Mouse (Mus musculus): ENCODE data around the gene Dqx1. TPM values are rescaled to one million over a fixed set of nuclear protein-coding genes. Genes with fewer than 3 reads are reported as not detected.

The Dqx1 gene
- polyA plus RNA-seq, 1 experiment from 2014 or later, result 0.30 TPM

DNA sequence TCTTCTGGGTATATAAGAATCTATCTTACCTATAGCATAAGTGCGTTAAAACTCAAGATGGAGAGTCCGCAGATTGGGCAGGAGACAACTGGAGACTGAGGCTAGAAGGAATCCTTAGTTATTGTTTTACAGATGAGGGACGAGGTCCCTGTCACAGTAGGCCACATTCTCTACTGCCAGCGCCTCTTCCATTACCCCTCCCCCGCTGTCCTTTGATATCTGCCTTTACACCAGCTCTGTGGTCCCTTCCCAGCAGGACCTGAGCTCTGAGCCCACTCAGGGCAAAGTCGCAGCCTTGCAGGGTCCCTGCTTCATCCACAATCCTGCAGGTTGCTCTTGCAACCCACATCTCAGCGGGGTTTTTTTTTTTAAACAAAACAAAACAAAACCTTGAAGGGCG lies 10.6 kb downstream of the Dqx1 start:
- WGBS, result 1% methylated on average over 8 of the region's 8 CpGs
- no peak for ATAC-seq
- no peak overlapping the region for H3K4me3 ChIP-seq (replicated peaks; ENCODE audit: low read length)
- no peak overlapping the region for H3K4me2 ChIP-seq (ENCODE audit: low read length)
- peaks cover 18% of the 10 kb centered on the region for H3K4me1 ChIP-seq (replicated peaks; ENCODE audit: control insufficient read depth, insufficient read depth, low read length)
- H3K9ac ChIP-seq (replicated peaks; ENCODE audit: low read depth, low read length), result no peak overlapping the region
- no peaks in the 10 kb centered on the region for H3K36me3 ChIP-seq (ENCODE audit: control insufficient read depth, insufficient read depth)
- no peak overlapping the region for H3K27ac ChIP-seq (ENCODE audit: low read length)
- no peaks in the 10 kb centered on the region for H3K9me3 ChIP-seq (ENCODE audit: control insufficient read depth, low read length)
- H3K27me3 ChIP-seq (replicated peaks; ENCODE audit: control insufficient read depth, insufficient read depth, low read length), result peaks cover 81% of the 10 kb centered on the region

- no peak for ATAC-seq
- under 1% methylated on average over 74 of the region's 81 CpGs for WGBS
These were observed 11.3 kb downstream of the Dqx1 start for GRCm38 (mm10) chr6:83068706-83069487.

GRCm38 (mm10) chr6:83069488-83070246 lies 12.0 kb downstream of the Dqx1 start:
- H3K27ac ChIP-seq (ENCODE audit: low read length), result no peak overlapping the region
- H3K9ac ChIP-seq (replicated peaks; ENCODE audit: low read depth, low read length), result no peak overlapping the region
- peaks cover 18% of the 10 kb centered on the region for H3K4me1 ChIP-seq (replicated peaks; ENCODE audit: control insufficient read depth, insufficient read depth, low read length)
- H3K27me3 ChIP-seq (replicated peaks; ENCODE audit: control insufficient read depth, insufficient read depth, low read length), result peaks cover 79% of the 10 kb centered on the region
- H3K9me3 ChIP-seq (ENCODE audit: control insufficient read depth, low read length), result no peaks in the 10 kb centered on the region
- H3K4me2 ChIP-seq (ENCODE audit: low read length), result no peak overlapping the region
- no peaks in the 10 kb centered on the region for H3K36me3 ChIP-seq (ENCODE audit: control insufficient read depth, insufficient read depth)
- no peak overlapping the region for H3K4me3 ChIP-seq (replicated peaks; ENCODE audit: low read length)
- peak; percentile 29 for ATAC-seq
- WGBS, result 1% methylated on average over 67 of the region's 69 CpGs

More at GRCm38 (mm10) chr6:83068706-83069487, 11.3 kb downstream of the Dqx1 start:
- Histone ChIP-seq H3K4me3 (replicated peaks; ENCODE audit: low read length) (no peak overlapping the region), H3K9me3 (ENCODE audit: control insufficient read depth, low read length) (no peaks in the 10 kb centered on the region), H3K9ac (replicated peaks; ENCODE audit: low read depth, low read length) (no peak overlapping the region), H3K27ac (ENCODE audit: low read length) (no peak overlapping the region), H3K4me1 (replicated peaks; ENCODE audit: control insufficient read depth, insufficient read depth, low read length) (peaks cover 18% of the 10 kb centered on the region), H3K27me3 (replicated peaks; ENCODE audit: control insufficient read depth, insufficient read depth, low read length) (peaks cover 80% of the 10 kb centered on the region), H3K36me3 (ENCODE audit: control insufficient read depth, insufficient read depth) (no peaks in the 10 kb centered on the region), H3K4me2 (ENCODE audit: low read length) (no peak overlapping the region)

DNA sequence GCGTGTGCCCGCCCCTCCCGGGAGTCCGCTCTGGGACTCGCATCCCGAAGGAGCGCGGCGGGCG lies 12.4 kb downstream of the Dqx1 start, which contains the start of gene Tlx2:
TSS of gene Tlx2 (minus strand) at position 47 of the 64 bp plus-strand sequence.
- no peak within 1 kb of the TSS for H3K9ac ChIP-seq (replicated peaks; ENCODE audit: low read depth, low read length)
- H3K4me1 ChIP-seq (replicated peaks; ENCODE audit: control insufficient read depth, insufficient read depth, low read length), result peaks cover 18% of the 10 kb centered on the region
- H3K27me3 ChIP-seq (replicated peaks; ENCODE audit: control insufficient read depth, insufficient read depth, low read length), result peaks cover 79% of the 10 kb centered on the region
- no peaks in the 10 kb centered on the region for H3K9me3 ChIP-seq (ENCODE audit: control insufficient read depth, low read length)
- WGBS, result 0% methylated on average over 8 of the region's 10 CpGs
- H3K4me2 ChIP-seq (ENCODE audit: low read length), result no peak within 1 kb of the TSS
- no peak for ATAC-seq
- H3K36me3 ChIP-seq (ENCODE audit: control insufficient read depth, insufficient read depth), result no peaks in the 10 kb centered on the region
- H3K4me3 ChIP-seq (replicated peaks; ENCODE audit: low read length), result no peak within 1 kb of the TSS
- no peak within 1 kb of the TSS for H3K27ac ChIP-seq (ENCODE audit: low read length)

DNA sequence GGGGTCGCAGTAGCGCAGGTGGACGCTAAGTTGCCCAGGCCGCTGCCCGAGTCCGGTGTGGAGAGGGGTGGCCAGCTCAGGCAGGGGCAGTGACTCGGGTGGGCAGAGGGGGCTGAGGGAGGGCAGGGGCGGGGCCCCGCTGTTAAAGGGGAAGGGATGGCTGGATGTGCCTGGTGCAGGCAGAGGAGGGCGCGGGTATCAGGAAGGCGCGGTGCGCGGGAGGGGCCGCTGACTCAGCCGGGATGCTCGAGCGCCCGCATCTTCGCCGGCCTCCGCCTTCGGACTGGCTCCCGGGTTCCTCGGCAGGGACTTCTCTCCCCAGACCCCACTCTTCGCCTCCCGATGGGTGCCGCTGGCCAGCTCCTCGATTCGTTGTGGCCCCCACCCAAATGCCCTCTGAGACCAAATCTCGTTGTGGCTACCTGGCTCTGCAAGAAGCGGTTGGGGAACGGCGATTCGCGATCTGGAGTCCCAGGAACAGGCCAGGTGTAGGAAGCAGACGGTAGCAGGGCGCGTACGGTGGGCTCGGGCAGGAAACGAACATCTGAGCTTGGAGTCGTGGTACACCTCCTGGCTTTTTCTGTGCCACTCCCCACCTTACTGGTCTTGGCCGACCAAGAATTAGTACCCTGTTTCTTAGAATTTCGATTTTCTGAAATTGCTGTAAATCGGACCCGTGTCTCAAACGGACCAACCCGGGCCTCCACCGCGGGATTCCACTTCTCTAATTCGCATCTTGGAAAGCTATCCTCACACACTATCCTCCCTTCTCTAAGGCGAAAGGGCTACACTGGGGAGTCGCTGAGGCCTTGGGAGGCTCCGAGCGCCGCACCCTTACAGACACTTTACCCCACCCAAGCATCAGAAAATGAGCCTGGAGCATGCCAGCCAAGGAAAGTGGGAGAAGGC lies 12.9 kb downstream of the Dqx1 start:
- Histone ChIP-seq H3K9me3 (ENCODE audit: control insufficient read depth, low read length) (no peaks in the 10 kb centered on the region), H3K4me2 (ENCODE audit: low read length) (no peak overlapping the region), H3K36me3 (ENCODE audit: control insufficient read depth, insufficient read depth) (no peaks in the 10 kb centered on the region), H3K27me3 (replicated peaks; ENCODE audit: control insufficient read depth, insufficient read depth, low read length) (peaks cover 80% of the 10 kb centered on the region), H3K4me3 (replicated peaks; ENCODE audit: low read length) (no peak overlapping the region), H3K27ac (ENCODE audit: low read length) (no peak overlapping the region), H3K4me1 (replicated peaks; ENCODE audit: control insufficient read depth, insufficient read depth, low read length) (peaks cover 18% of the 10 kb centered on the region), H3K9ac (replicated peaks; ENCODE audit: low read depth, low read length) (no peak overlapping the region)
- no peak for ATAC-seq
- WGBS, result under 1% methylated on average over 51 of the region's 58 CpGs

GRCm38 (mm10) chr6:83071220-83071619 lies 13.6 kb downstream of the Dqx1 start:
- Histone ChIP-seq H3K4me1 (replicated peaks; ENCODE audit: control insufficient read depth, insufficient read depth, low read length) (peaks cover 18% of the 10 kb centered on the region), H3K4me3 (replicated peaks; ENCODE audit: low read length) (no peak overlapping the region), H3K4me2 (ENCODE audit: low read length) (no peak overlapping the region), H3K27ac (ENCODE audit: low read length) (no peak overlapping the region), H3K27me3 (replicated peaks; ENCODE audit: control insufficient read depth, insufficient read depth, low read length) (peaks cover 80% of the 10 kb centered on the region), H3K9me3 (ENCODE audit: control insufficient read depth, low read length) (no peaks in the 10 kb centered on the region), H3K9ac (replicated peaks; ENCODE audit: low read depth, low read length) (no peak overlapping the region), H3K36me3 (ENCODE audit: control insufficient read depth, insufficient read depth) (no peaks in the 10 kb centered on the region)
- ATAC-seq, result no peak
- WGBS, result 1% methylated on average over 23 of the region's 24 CpGs

DNA sequence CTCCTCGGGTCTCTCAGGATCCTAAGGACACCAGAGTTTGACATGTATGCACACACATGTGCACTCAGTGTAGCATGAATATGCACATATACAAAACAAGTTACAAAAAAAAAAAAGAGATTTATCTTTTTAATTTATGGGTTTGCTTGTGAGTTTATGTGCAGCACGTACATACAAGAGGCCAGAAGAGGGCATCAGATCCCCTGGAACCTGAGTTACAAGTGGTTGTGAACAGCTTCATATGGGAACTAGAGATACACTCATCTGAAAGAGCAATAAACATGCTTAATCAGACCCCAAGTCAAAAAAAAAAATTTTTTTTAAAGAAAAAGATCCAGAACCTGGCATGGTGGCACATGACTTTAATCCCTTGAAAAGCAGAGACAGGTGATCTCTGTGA lies 17.3 kb downstream of the Dqx1 start:
- WGBS, result 25% methylated on average over 2 of the region's 2 CpGs
- Histone ChIP-seq H3K4me2 (ENCODE audit: low read length) (no peak overlapping the region), H3K27ac (ENCODE audit: low read length) (no peak overlapping the region), H3K4me3 (replicated peaks; ENCODE audit: low read length) (no peak overlapping the region), H3K9me3 (ENCODE audit: control insufficient read depth, low read length) (no peaks in the 10 kb centered on the region), H3K9ac (replicated peaks; ENCODE audit: low read depth, low read length) (no peak overlapping the region), H3K4me1 (replicated peaks; ENCODE audit: control insufficient read depth, insufficient read depth, low read length) (peaks cover 27% of the 10 kb centered on the region), H3K36me3 (ENCODE audit: control insufficient read depth, insufficient read depth) (no peaks in the 10 kb centered on the region), H3K27me3 (replicated peaks; ENCODE audit: control insufficient read depth, insufficient read depth, low read length) (peaks cover 51% of the 10 kb centered on the region)
- no peak for ATAC-seq

DNA sequence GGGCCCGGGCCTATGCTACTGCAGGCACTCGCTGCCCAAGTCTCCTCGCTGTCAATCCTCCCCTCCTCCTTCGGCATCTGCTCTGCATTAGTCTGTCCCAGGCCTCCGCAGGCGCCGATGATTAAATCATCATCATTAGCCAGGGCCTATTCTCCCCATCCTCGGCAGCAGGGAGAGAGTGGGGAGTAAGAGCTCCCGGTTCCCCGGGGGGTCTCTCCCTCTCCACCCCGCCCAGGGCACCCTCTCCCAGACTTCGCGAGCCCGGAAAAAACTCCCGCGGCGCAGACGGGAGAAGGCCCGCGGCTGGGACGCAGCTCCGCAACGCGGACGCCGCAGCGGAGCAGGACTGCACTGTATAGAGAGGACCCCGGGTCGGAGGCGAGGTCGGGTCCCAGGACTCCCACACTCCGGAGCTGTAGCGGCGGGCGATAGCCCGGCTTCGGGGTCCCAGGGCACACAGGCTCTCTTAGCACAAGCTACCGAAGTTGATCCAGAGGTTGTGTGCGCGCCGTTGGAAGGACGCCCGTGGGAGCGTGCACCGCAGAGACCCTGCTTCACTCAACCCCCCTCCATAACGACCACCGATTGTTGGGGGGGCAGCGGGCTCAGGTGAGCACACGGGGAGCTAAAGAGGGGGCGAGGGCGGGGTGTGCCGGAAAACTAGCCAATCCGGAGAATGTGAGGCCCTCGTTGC lies 20.1 kb downstream of the Dqx1 start, which contains the start of gene Pcgf1:
TSS of gene Pcgf1 (plus strand) at position 240 of the 694 bp plus-strand sequence.
- H3K9me3 ChIP-seq (ENCODE audit: control insufficient read depth, low read length), result no peaks in the 10 kb centered on the region
- ATAC-seq, result peak; percentile 75

More for the DNA sequence above, 20.1 kb downstream of the Dqx1 start, which contains the start of gene Pcgf1:
- 0% methylated on average over 54 of the region's 54 CpGs for WGBS
- Histone ChIP-seq H3K4me1 (replicated peaks; ENCODE audit: control insufficient read depth, insufficient read depth, low read length) (peaks cover 21% of the 10 kb centered on the region), H3K4me2 (ENCODE audit: low read length) (peak within 1 kb of the TSS; percentile 96), H3K27ac (ENCODE audit: low read length) (peak within 1 kb of the TSS; percentile 94), H3K36me3 (ENCODE audit: control insufficient read depth, insufficient read depth) (peaks cover 8% of the 10 kb centered on the region), H3K9ac (replicated peaks; ENCODE audit: low read depth, low read length) (peak within 1 kb of the TSS; percentile 88), H3K4me3 (replicated peaks; ENCODE audit: low read length) (peak within 1 kb of the TSS; percentile 85), H3K27me3 (replicated peaks; ENCODE audit: control insufficient read depth, insufficient read depth, low read length) (peaks cover 36% of the 10 kb centered on the region)
